Mouse (Mus musculus): ENCODE results near the gene Nlgn1. TPM values are rescaled to one million over a fixed set of nuclear protein-coding genes. Genes with fewer than 3 reads are reported as not detected.

Nlgn1 gene
- not detected in 2 replicates for polyA plus RNA-seq (2012; rRNA removed)

DNA sequence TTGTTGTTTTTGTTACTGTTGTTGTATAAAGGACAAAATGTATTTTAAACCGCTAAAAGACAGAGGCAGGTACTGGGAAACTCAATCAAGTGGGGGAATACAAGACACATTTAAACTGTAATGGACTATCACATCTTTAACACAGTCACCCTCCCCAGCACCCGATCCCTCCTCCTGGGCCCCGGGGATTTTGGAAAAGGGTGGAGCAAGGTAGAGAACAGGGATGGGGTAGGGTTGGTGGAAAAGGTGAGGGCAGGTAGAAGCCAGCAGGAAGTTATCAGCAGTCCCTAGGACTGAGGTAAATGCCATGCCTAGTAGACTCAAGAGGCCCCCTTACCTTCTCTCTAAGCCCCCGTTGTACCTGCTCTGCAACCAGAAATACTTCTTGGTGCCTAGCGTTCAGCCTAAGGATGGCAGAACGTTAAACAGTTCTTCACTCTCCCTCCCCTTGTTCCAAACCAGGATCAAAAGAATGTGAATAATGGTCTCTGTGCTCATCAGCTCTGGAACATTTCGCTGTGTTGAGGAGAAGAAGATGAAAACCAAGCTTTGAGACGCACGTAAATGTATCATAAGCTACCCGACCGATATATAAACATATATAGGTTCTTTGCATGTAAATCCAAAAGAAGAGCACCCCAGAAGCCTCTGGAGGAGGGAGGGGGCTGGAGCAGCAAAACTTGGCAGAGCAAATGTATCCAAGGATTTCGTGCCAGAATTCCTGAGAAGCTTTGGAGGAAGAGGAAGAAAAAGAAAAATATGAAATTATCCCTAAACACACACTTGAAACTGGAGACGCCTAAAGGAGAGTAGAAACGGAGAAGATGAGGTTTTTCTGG lies at the start of gene Nlgn1:
Gene Nlgn1, minus strand, starts transcription at position 61 of the 839 bp plus-strand sequence.
- WGBS: 8% methylated on average over 14 of the region's 14 CpGs
- TF ChIP-seq POLR2A (IDR thresholded peaks at IDR 0.05; ENCODE audit: low read depth, low read length) (no peak), CTCF (IDR thresholded peaks at IDR 0.05; ENCODE audit: extremely low read depth, insufficient read depth, insufficient read length, insufficient replicate concordance) (no peak)

DNA sequence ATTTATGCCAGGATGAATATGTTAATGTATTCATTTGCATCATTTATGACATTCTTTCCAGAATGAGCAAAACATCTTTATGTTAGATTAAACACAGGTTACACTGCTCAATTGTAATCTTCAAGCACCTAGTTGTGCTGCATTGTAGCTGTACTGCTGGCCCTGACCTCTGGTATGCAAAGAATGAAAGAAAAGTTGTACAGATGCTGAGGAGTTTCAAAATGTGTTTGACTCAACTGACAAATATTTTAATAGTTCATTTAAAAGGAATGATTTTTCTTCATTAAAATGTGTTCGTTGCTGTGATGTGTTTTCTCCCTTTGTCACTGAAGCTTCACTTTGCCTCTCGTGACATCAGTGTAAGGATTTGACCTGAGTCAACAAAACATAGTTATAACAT lies 46.0 kb upstream of the Nlgn1 start:
- H3K4me1 ChIP-seq (ENCODE audit: control insufficient read depth, insufficient read depth, insufficient read length): no peaks in the 10 kb centered on the region
- no peak overlapping the region for H3K4me3 ChIP-seq (ENCODE audit: extremely low read depth, insufficient read depth, insufficient read length)
- TF ChIP-seq POLR2A (IDR thresholded peaks at IDR 0.05; ENCODE audit: low read depth, low read length) (no peak), CTCF (IDR thresholded peaks at IDR 0.05; ENCODE audit: extremely low read depth, insufficient read depth, insufficient read length, insufficient replicate concordance) (no peak)
- H3K27me3 ChIP-seq (ENCODE audit: control insufficient read depth, insufficient read depth, low read length): no peaks in the 10 kb centered on the region
- WGBS: 66% methylated on average over 2 of the region's 2 CpGs
- H3K27ac ChIP-seq (ENCODE audit: insufficient read depth, low read length): no peak overlapping the region
- DNase-seq (ENCODE audit: low read depth in 1 of 2, low spot score in 2 of 2): no peak
- no peaks in the 10 kb centered on the region for H3K36me3 ChIP-seq (ENCODE audit: control insufficient read depth, insufficient read depth, low read length)

More for the DNA sequence above, at the start of gene Nlgn1:
- no peak for DNase-seq (ENCODE audit: low read depth in 1 of 2, low spot score in 2 of 2)
- H3K27ac ChIP-seq (ENCODE audit: insufficient read depth, low read length): no peak within 1 kb of the TSS
- H3K4me1 ChIP-seq (ENCODE audit: control insufficient read depth, insufficient read depth, insufficient read length): no peaks in the 10 kb centered on the region
- peaks cover 6% of the 10 kb centered on the region; the same call in 1 of the 2 replicates for H3K27me3 ChIP-seq (ENCODE audit: control insufficient read depth, insufficient read depth, low read length)
- no peaks in the 10 kb centered on the region for H3K36me3 ChIP-seq (ENCODE audit: control insufficient read depth, insufficient read depth, low read length)
- H3K4me3 ChIP-seq (ENCODE audit: extremely low read depth, insufficient read depth, insufficient read length): no peak within 1 kb of the TSS

- Histone ChIP-seq H3K4me1 (ENCODE audit: control insufficient read depth, insufficient read depth, insufficient read length) (no peaks in the 10 kb centered on the region), H3K4me3 (ENCODE audit: extremely low read depth, insufficient read depth, insufficient read length) (no peak overlapping the region), H3K27me3 (ENCODE audit: control insufficient read depth, insufficient read depth, low read length) (no peaks in the 10 kb centered on the region), H3K27ac (ENCODE audit: insufficient read depth, low read length) (no peak overlapping the region), H3K36me3 (ENCODE audit: control insufficient read depth, insufficient read depth, low read length) (no peaks in the 10 kb centered on the region)
- 88% methylated on average over 5 of the region's 5 CpGs for WGBS
- no peak for DNase-seq (ENCODE audit: low read depth in 1 of 2, low spot score in 2 of 2)
- TF ChIP-seq CTCF (IDR thresholded peaks at IDR 0.05; ENCODE audit: extremely low read depth, insufficient read depth, insufficient read length, insufficient replicate concordance) (no peak), POLR2A (IDR thresholded peaks at IDR 0.05; ENCODE audit: low read depth, low read length) (no peak)
These were observed 22.8 kb upstream of the Nlgn1 start for GRCm38 (mm10) chr3:26355082-26355481.

- DNase-seq (ENCODE audit: low read depth in 1 of 2, low spot score in 2 of 2): no peak
- Histone ChIP-seq H3K27me3 (ENCODE audit: control insufficient read depth, insufficient read depth, low read length) (no peaks in the 10 kb centered on the region), H3K36me3 (ENCODE audit: control insufficient read depth, insufficient read depth, low read length) (no peaks in the 10 kb centered on the region), H3K4me1 (ENCODE audit: control insufficient read depth, insufficient read depth, insufficient read length) (no peaks in the 10 kb centered on the region), H3K27ac (ENCODE audit: insufficient read depth, low read length) (no peak overlapping the region), H3K4me3 (ENCODE audit: extremely low read depth, insufficient read depth, insufficient read length) (no peak overlapping the region)
- TF ChIP-seq CTCF (IDR thresholded peaks at IDR 0.05; ENCODE audit: extremely low read depth, insufficient read depth, insufficient read length, insufficient replicate concordance): no peak
- no peak for TF ChIP-seq POLR2A (IDR thresholded peaks at IDR 0.05; ENCODE audit: low read depth, low read length)
- WGBS: 85% methylated on average over 5 of the region's 5 CpGs
These were observed 22.3 kb upstream of the Nlgn1 start for GRCm38 (mm10) chr3:26354483-26355030.

DNA sequence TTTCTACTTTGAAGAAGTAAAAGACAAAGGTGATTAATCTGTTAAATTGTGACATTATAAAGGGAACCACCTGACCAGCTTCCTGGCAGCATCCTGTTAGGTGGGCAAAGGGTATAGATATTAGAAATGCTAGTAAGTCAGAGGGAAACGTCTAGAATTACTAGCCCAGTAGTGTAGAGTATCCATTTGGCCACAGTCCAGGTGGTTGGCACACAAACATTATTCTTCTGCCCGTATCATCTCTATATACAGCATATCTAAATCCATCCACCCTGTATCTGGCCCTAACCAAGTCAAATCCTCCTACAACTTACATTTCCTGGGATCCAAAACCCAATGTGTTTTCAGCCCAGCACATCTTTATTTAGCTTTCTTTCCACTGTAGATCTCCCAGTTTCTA lies 5.2 kb upstream of the Nlgn1 start:
- TF ChIP-seq POLR2A (IDR thresholded peaks at IDR 0.05; ENCODE audit: low read depth, low read length): no peak
- TF ChIP-seq CTCF (IDR thresholded peaks at IDR 0.05; ENCODE audit: extremely low read depth, insufficient read depth, insufficient read length, insufficient replicate concordance): no peak
- Histone ChIP-seq H3K4me1 (ENCODE audit: control insufficient read depth, insufficient read depth, insufficient read length) (no peaks in the 10 kb centered on the region), H3K4me3 (ENCODE audit: extremely low read depth, insufficient read depth, insufficient read length) (no peak overlapping the region), H3K27ac (ENCODE audit: insufficient read depth, low read length) (no peak overlapping the region), H3K36me3 (ENCODE audit: control insufficient read depth, insufficient read depth, low read length) (no peaks in the 10 kb centered on the region), H3K27me3 (ENCODE audit: control insufficient read depth, insufficient read depth, low read length) (no peaks in the 10 kb centered on the region; the same call in 1 of the 2 replicates)
- 55% methylated on average over 2 of the region's 2 CpGs for WGBS
- no peak for DNase-seq (ENCODE audit: low read depth in 1 of 2, low spot score in 2 of 2)

- Histone ChIP-seq H3K4me1 (ENCODE audit: control insufficient read depth, insufficient read depth, insufficient read length) (no peaks in the 10 kb centered on the region), H3K27me3 (ENCODE audit: control insufficient read depth, insufficient read depth, low read length) (peaks cover 6% of the 10 kb centered on the region; the same call in 1 of the 2 replicates), H3K27ac (ENCODE audit: insufficient read depth, low read length) (no peak overlapping the region), H3K36me3 (ENCODE audit: control insufficient read depth, insufficient read depth, low read length) (no peaks in the 10 kb centered on the region), H3K4me3 (ENCODE audit: extremely low read depth, insufficient read depth, insufficient read length) (no peak overlapping the region)
- 5% methylated on average over 41 of the region's 41 CpGs for WGBS
- no peak for DNase-seq (ENCODE audit: low read depth in 1 of 2, low spot score in 2 of 2)
- TF ChIP-seq CTCF (IDR thresholded peaks at IDR 0.05; ENCODE audit: extremely low read depth, insufficient read depth, insufficient read length, insufficient replicate concordance) (no peak), POLR2A (IDR thresholded peaks at IDR 0.05; ENCODE audit: low read depth, low read length) (no peak)
These were observed 1.1 kb upstream of the Nlgn1 start for GRCm38 (mm10) chr3:26333239-26333811.
